Mouse (Mus musculus) heart, postnatal 10 days (tissue): ENCODE data around the gene Abcb1b. TPM values are rescaled to one million over a fixed set of nuclear protein-coding genes. Genes with fewer than 3 reads are reported as not detected.

Source experiments
- total RNA-seq, 2 experiments: library from RNA; stranded (reverse); gene quantifications; 2 replicates each; pipeline ENCODE4 v1.2.3; 2021

Gene Abcb1b
- total RNA-seq, 2 experiments from 2014 or later: 1.8 to 2.8 TPM

Other genes starting within 250 kb of the Abcb1b start
- gene Rundc3b, start 175.2 kb upstream of the Abcb1b start, total RNA-seq: 1 to 10 TPM; 1.1 to 1.7 TPM
- 1 to 10 TPM; 8.6 to 8.9 TPM for gene Abcb1a, start 138.1 kb upstream of the Abcb1b start, total RNA-seq
- 1 to 10 TPM; 4.1 to 4.8 TPM for gene Abcb4, start 95.6 kb downstream of the Abcb1b start, total RNA-seq
- gene Crot, start 199.2 kb downstream of the Abcb1b start, total RNA-seq: 10 to 100 TPM; 22.9 to 27.0 TPM